Mouse (Mus musculus) MEL (cell line): ENCODE measurements around the gene Shld2. TPM values are rescaled to one million over a fixed set of nuclear protein-coding genes. Genes with fewer than 3 reads are reported as not detected.

Experiments used
- DNase-seq: peaks from one replicate; pipeline ENCODE4 v3.0.0; 2011; ENCODE audit warnings: low read depth, low spot score
- H3K27ac ChIP-seq: 2 replicates; pipeline ENCODE4 v1.5.1; 2012; ENCODE audit warnings: low read depth, mild to moderate bottlenecking, control low read depth, low read length, moderate library complexity; ENCODE audit not compliant: control insufficient read depth
- H3K27me3 ChIP-seq, 2 experiments: fragments of 150-350 bp in 1 of 2; sonication (generic) in 1 of 2; 2 replicates each; pipeline ENCODE4 v1.6.1; 2012; ENCODE audit warnings: low read length in 2 of 2, mild to moderate bottlenecking in 2 of 2, improper control_type of control experiment in 1 of 2, moderate library complexity in 1 of 2; ENCODE audit not compliant: insufficient read depth in 2 of 2, control insufficient read depth in 1 of 2
- H3K36me3 ChIP-seq, 2 experiments: 2 replicates each; pipeline ENCODE4 v1.6.1; 2012 to 2014; ENCODE audit warnings: low read length in 2 of 2, improper control_type of control experiment in 1 of 2, inconsistent platforms in 1 of 2, mild to moderate bottlenecking in 1 of 2; ENCODE audit not compliant: insufficient read depth in 2 of 2, control insufficient read depth in 1 of 2
- H3K4me1 ChIP-seq, 2 experiments: fragments of 150-350 bp in 1 of 2; sonication (generic) in 1 of 2; 2 replicates each; pipeline ENCODE4 v1.6.1; 2012; ENCODE audit warnings: low read length in 2 of 2, improper control_type of control experiment in 1 of 2, mild to moderate bottlenecking in 1 of 2; ENCODE audit not compliant: insufficient read depth in 2 of 2, control insufficient read depth in 1 of 2
- H3K4me3 ChIP-seq, 2 experiments: fragments of 150-350 bp in 1 of 2; sonication (generic) in 1 of 2; 2 replicates each; pipeline ENCODE4 v1.5.1; 2012; ENCODE audit warnings: low read depth in 2 of 2, low read length in 2 of 2, mild to moderate bottlenecking in 2 of 2, moderate library complexity in 2 of 2, control low read depth in 1 of 2, improper control_type of control experiment in 1 of 2; ENCODE audit not compliant: control insufficient read depth in 1 of 2, insufficient read depth in 1 of 2
- H3K79me2 ChIP-seq: 2 replicates; pipeline ENCODE4 v1.6.1; 2012; ENCODE audit warnings: mild to moderate bottlenecking, low read length, moderate library complexity; ENCODE audit not compliant: control insufficient read depth, poor library complexity, insufficient read depth
- H3K9ac ChIP-seq: 2 replicates; pipeline ENCODE4 v1.6.1; 2012; ENCODE audit warnings: low read depth, mild to moderate bottlenecking, control low read depth, low read length, moderate library complexity; ENCODE audit not compliant: control insufficient read depth, poor library complexity, severe bottlenecking
- H3K9me3 ChIP-seq: fragments of 150-350 bp; sonication (generic); replicated peaks from 2 replicates; pipeline ENCODE4 v1.6.1; 2012; ENCODE audit warnings: mild to moderate bottlenecking, low read length, improper control_type of control experiment, moderate library complexity; ENCODE audit not compliant: insufficient read depth
- BHLHE40 ChIP-seq: IDR thresholded peaks from 2 replicates; pipeline ENCODE4 v1.6.1; 2012; ENCODE audit warnings: low read depth, mild to moderate bottlenecking, inconsistent platforms, low read length, improper control_type of control experiment, borderline replicate concordance
- CHD1 ChIP-seq: IDR thresholded peaks from 2 replicates; pipeline ENCODE4 v1.6.1; 2012; ENCODE audit warnings: low read depth, mild to moderate bottlenecking, inconsistent platforms, low read length, improper control_type of control experiment
- EP300 ChIP-seq, 2 experiments: IDR thresholded peaks; 2 replicates each; pipeline ENCODE4 v1.6.1; 2011; ENCODE audit warnings: improper control_type of control experiment in 2 of 2, low read length in 2 of 2, low read depth in 1 of 2, mild to moderate bottlenecking in 1 of 2
- GATA1 ChIP-seq: IDR thresholded peaks from 2 replicates; pipeline ENCODE4 v1.6.1; 2011; ENCODE audit warnings: low read depth, low read length, improper control_type of control experiment
- JUND ChIP-seq: IDR thresholded peaks from 2 replicates; pipeline ENCODE4 v1.6.1; 2011; ENCODE audit warnings: low read depth, mild to moderate bottlenecking, improper control_type of control experiment, low read length
- KAT2A ChIP-seq: conservative IDR thresholded peaks from 2 replicates; pipeline ENCODE4 v1.6.1; 2012; ENCODE audit warnings: low read depth, low read length, improper control_type of control experiment, inconsistent platforms
- MAX ChIP-seq: IDR thresholded peaks from 2 replicates; pipeline ENCODE4 v1.6.1; 2011; ENCODE audit warnings: low read length, improper control_type of control experiment
- MEF2A ChIP-seq: IDR thresholded peaks from 2 replicates; pipeline ENCODE4 v1.6.1; 2014; ENCODE audit warnings: low read depth, mild to moderate bottlenecking, inconsistent platforms, low read length, improper control_type of control experiment; ENCODE audit not compliant: poor library complexity, insufficient replicate concordance, severe bottlenecking; ENCODE audit errors: extremely low read depth
- MYB ChIP-seq: IDR thresholded peaks from 2 replicates; pipeline ENCODE4 v1.6.1; 2011; ENCODE audit warnings: mild to moderate bottlenecking, low read depth, low read length, improper control_type of control experiment
- MYC ChIP-seq: IDR thresholded peaks from 2 replicates; pipeline ENCODE4 v1.6.1; 2011; ENCODE audit warnings: low read depth, mild to moderate bottlenecking, low read length, improper control_type of control experiment, moderate library complexity
- NRF1 ChIP-seq: IDR thresholded peaks from 2 replicates; pipeline ENCODE4 v1.6.1; 2014; ENCODE audit warnings: low read depth, mild to moderate bottlenecking, inconsistent platforms, low read length, improper control_type of control experiment, moderate library complexity; ENCODE audit not compliant: poor library complexity, insufficient read depth, severe bottlenecking
- POLR2A ChIP-seq, 2 experiments: IDR thresholded peaks; 2 replicates each; pipeline ENCODE4 v1.6.1; 2011 to 2012; ENCODE audit warnings: low read length in 2 of 2, mild to moderate bottlenecking in 2 of 2, control low read depth in 1 of 2, improper control_type of control experiment in 1 of 2, low read depth in 1 of 2, moderate library complexity in 1 of 2; ENCODE audit not compliant: control insufficient read depth in 1 of 2, insufficient read depth in 1 of 2, poor library complexity in 1 of 2
- POLR2AphosphoS5 ChIP-seq: IDR thresholded peaks from 2 replicates; pipeline ENCODE4 v1.6.1; 2012; ENCODE audit warnings: low read depth, borderline replicate concordance, mild to moderate bottlenecking, inconsistent platforms, low read length, moderate library complexity, mixed read lengths
- RAD21 ChIP-seq: IDR thresholded peaks from 2 replicates; pipeline ENCODE4 v1.6.1; 2011; ENCODE audit warnings: mild to moderate bottlenecking, low read depth, low read length, improper control_type of control experiment
- SIN3A ChIP-seq: IDR thresholded peaks from 2 replicates; pipeline ENCODE4 v1.6.1; 2012; ENCODE audit warnings: low read length, improper control_type of control experiment, inconsistent platforms
- TAL1 ChIP-seq: IDR thresholded peaks from 2 replicates; pipeline ENCODE4 v1.6.1; 2012; ENCODE audit warnings: mild to moderate bottlenecking, inconsistent platforms, low read length, moderate library complexity, mixed read lengths
- TBP ChIP-seq: IDR thresholded peaks from 2 replicates; pipeline ENCODE4 v1.8.0; 2011; ENCODE audit warnings: low read depth, low read length, improper control_type of control experiment
- TCF12 ChIP-seq: IDR thresholded peaks from 2 replicates; pipeline ENCODE4 v1.6.1; 2014; ENCODE audit warnings: low read depth, mild to moderate bottlenecking, inconsistent platforms, low read length, improper control_type of control experiment, moderate library complexity
- UBTF ChIP-seq: IDR thresholded peaks from 2 replicates; pipeline ENCODE4 v1.6.1; 2012; ENCODE audit warnings: low read depth, mild to moderate bottlenecking, inconsistent platforms, low read length, improper control_type of control experiment, moderate library complexity, borderline replicate concordance; ENCODE audit not compliant: insufficient read depth
- USF1 ChIP-seq: IDR thresholded peaks from 2 replicates; pipeline ENCODE4 v1.6.1; 2014; ENCODE audit warnings: low read depth, mild to moderate bottlenecking, inconsistent platforms, low read length, improper control_type of control experiment, moderate library complexity
- USF2 ChIP-seq, 2 experiments: IDR thresholded peaks; 2 replicates each; pipeline ENCODE4 v1.6.1; 2011 to 2012; ENCODE audit warnings: improper control_type of control experiment in 2 of 2, low read length in 2 of 2, borderline replicate concordance in 1 of 2, inconsistent platforms in 1 of 2, low read depth in 1 of 2, mild to moderate bottlenecking in 1 of 2; ENCODE audit not compliant: insufficient read depth in 1 of 2
- ZC3H11A ChIP-seq: IDR thresholded peaks from 2 replicates; pipeline ENCODE4 v1.6.1; 2012; ENCODE audit warnings: low read depth, mild to moderate bottlenecking, inconsistent platforms, low read length, improper control_type of control experiment
- polyA plus RNA-seq, 2 experiments: library from polyadenylated mRNA; stranded (reverse) in 1 of 2; unstranded in 1 of 2; fragments of >175 nt in 1 of 2; fragments of >200 nt in 1 of 2; gene quantifications; 2 replicates each; pipeline versions ENCODE4 v1.2.1 to v1.2.4; 2012; ENCODE audit warnings: low replicate concordance in 2 of 2, low read depth in 1 of 2; ENCODE audit not compliant: insufficient read length in 2 of 2, insufficient read depth in 1 of 2, missing spikeins in 1 of 2
- total RNA-seq: library from RNA; depleted of rRNA; stranded (reverse); fragments of 300-350 nt; gene quantifications from 2 replicates; pipeline ENCODE4 v1.2.3, GENCODE M21; 2012

Shld2 gene
- total and polyA plus RNA-seq, 3 experiments, result 7.0 to 7.9 TPM; not detected in 1

GRCm38 (mm10) chr14:34339446-34339845 lies 29.2 kb upstream of the Shld2 start:
- H3K4me1 ChIP-seq, result peaks cover 16 to 21% of the 10 kb centered on the region in 2 experiments
- TF ChIP-seq CHD1 (no peak), TAL1 (no peak), NRF1 (no peak), BHLHE40 (no peak), POLR2AphosphoS5 (no peak), RAD21 (no peak), UBTF (no peak), TCF12 (no peak), POLR2A (IDR thresholded peaks at IDR 0.05; ENCODE audit: control insufficient read depth in 1 of 2, insufficient read depth in 1 of 2, low read depth in 1 of 2, low read length in 2 of 2, poor library complexity in 1 of 2) (no peak)
- peaks cover 13 to 26% of the 10 kb centered on the region in 2 experiments for H3K36me3 ChIP-seq
- no peak overlapping the region for H3K4me3 ChIP-seq
- no peaks in the 10 kb centered on the region for H3K79me2 ChIP-seq
- no peaks in the 10 kb centered on the region for H3K27me3 ChIP-seq
- H3K9me3 ChIP-seq, result no peaks in the 10 kb centered on the region
- DNase-seq, result no peak
- no peak overlapping the region for H3K9ac ChIP-seq
- no peak overlapping the region for H3K27ac ChIP-seq

- no peak overlapping the region for H3K4me3 ChIP-seq
- H3K79me2 ChIP-seq, result no peaks in the 10 kb centered on the region
- H3K9me3 ChIP-seq, result no peaks in the 10 kb centered on the region
- no peak overlapping the region for H3K27ac ChIP-seq
- H3K9ac ChIP-seq, result no peak overlapping the region
- H3K27me3 ChIP-seq, result no peaks in the 10 kb centered on the region
- peaks cover 6 to 21% of the 10 kb centered on the region in 2 experiments for H3K36me3 ChIP-seq
- peaks cover 2 to 4% of the 10 kb centered on the region in 2 experiments; a peak in 2 of 4 replicates for H3K4me1 ChIP-seq
- no peak for TF ChIP-seq KAT2A
- no peak for TF ChIP-seq ZC3H11A
- TF ChIP-seq EP300 (IDR thresholded peaks at IDR 0.05; ENCODE audit: low read depth in 1 of 2, low read length in 2 of 2), result no peak
- no peak for TF ChIP-seq SIN3A
- no peak for TF ChIP-seq USF1
- TF ChIP-seq RAD21, result no peak
- no peak for TF ChIP-seq UBTF
- TF ChIP-seq MYC, result no peak
- TF ChIP-seq POLR2A (IDR thresholded peaks at IDR 0.05; ENCODE audit: control insufficient read depth in 1 of 2, insufficient read depth in 1 of 2, low read depth in 1 of 2, low read length in 2 of 2, poor library complexity in 1 of 2), result no peak
- TF ChIP-seq MAX, result no peak
- no peak for TF ChIP-seq TBP
- no peak for TF ChIP-seq JUND
- no peak for TF ChIP-seq GATA1
- TF ChIP-seq MEF2A, result no peak
- TF ChIP-seq USF2 (IDR thresholded peaks at IDR 0.05; ENCODE audit: borderline replicate concordance in 1 of 2, insufficient read depth in 1 of 2, low read depth in 1 of 2, low read length in 2 of 2), result no peak
- TF ChIP-seq MYB, result no peak
- DNase-seq, result no peak
Measured at GRCm38 (mm10) chr14:34332476-34332875, 22.2 kb upstream of the Shld2 start.
